Mouse (Mus musculus): ENCODE data around the gene Dnah5. TPM values are rescaled to one million over a fixed set of nuclear protein-coding genes. Genes with fewer than 3 reads are reported as not detected.
A peak's percentile ranks its signal among the peaks of the same experiment; 100 is the strongest.

Dnah5 gene
- 0.01 TPM in 2 replicates for polyA plus RNA-seq (2015; fragmentation: Nextera tagmentation; extraction: Ambion mirVana)

DNA sequence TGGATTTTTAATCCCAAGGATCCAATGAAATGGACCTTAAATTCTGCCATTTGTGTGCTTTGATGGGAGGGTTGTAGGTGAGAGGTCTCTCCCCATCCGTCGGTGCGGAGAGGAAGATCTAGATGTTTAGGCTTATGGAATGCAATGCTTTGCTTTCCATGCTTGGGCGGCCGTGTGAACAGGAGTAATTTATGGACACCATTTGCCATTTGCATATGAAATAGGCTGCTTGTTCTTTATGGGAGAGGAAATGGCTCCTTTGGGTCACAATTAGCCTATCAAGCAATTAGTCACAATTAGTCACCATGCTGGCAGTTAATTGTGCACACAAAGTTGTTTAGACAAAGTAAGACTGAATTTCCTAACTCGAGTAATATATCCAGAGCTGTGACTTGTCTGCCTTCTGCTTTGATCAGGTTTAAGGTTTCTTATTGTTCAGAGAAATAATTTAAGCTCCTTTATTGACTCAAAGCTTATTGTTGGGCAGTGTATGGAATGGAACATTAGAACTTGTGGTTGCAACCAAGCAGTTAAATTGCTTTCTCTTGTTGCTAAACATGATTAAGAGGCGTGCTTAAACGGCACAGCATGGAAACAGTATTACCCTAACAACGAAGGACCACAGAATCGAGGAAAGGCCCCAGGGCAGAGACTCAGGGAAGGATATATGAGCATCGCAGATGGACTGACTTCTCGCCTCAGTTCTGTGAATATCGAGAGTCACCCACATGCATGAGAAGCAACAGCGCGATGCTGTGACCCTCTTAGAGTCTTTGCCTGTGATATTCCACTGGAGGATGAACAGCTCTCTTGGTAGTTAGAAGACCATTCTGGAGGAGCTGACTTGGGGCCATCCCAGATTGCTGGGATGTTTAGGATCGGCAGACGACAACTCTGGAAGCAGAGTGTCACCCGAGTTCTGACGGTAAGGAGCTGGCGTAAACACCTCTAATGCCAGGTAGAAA lies at the start of gene Dnah5:
Dnah5 (plus strand) TSS at position 642 of the 965 bp plus-strand sequence.
- Histone ChIP-seq H3K9ac (no peak within 1 kb of the TSS), H3K9me3 (no peaks in the 10 kb centered on the region), H3K4me3 (replicated peaks) (no peak within 1 kb of the TSS), H3K36me3 (no peaks in the 10 kb centered on the region), H3K27ac (no peak within 1 kb of the TSS), H3K4me1 (replicated peaks) (no peaks in the 10 kb centered on the region), H3K4me2 (replicated peaks) (no peak within 1 kb of the TSS), H3K27me3 (replicated peaks) (no peaks in the 10 kb centered on the region)
- ATAC-seq = no peak
- 69% methylated on average over 20 of the region's 20 CpGs for WGBS

DNA sequence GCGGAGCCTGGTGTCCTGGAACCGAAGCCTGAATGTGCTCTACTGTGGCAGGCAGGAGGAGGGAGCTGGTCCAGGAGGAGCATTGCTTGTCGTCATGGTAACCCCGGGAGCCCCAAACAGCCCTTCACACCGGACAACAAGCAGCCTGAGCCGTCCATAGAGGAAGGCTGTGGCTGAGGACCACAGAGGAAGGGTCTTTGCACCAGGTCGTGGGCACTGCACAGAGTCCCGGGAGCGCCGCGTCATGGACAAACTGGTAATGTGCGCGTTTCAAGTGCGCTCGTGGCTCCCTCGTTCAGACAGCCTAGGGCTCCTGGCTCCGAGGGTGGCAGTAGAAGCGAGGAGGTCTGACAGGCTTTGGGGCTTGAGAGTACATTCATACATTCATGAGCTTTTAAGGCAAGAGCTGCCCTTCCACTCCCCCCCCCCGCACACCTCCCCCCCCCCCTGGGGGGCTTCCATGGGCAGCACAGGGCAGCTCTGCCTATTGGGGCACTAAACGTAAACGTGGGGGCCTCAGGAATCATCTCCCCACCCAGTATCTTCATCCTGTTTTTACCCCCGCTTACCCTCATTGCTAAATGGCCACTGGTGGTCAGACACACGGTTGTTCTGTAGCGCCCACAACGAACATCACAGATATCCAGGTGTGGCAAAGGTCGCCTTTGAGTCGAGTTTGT lies 48.6 kb upstream of the Dnah5 start:
- no peaks in the 10 kb centered on the region for H3K36me3 ChIP-seq
- peak overlapping the region; percentile 32 for H3K4me3 ChIP-seq (replicated peaks)
- 6% methylated on average over 27 of the region's 27 CpGs for WGBS
- no peaks in the 10 kb centered on the region for H3K27me3 ChIP-seq (replicated peaks)
- H3K9me3 ChIP-seq = no peaks in the 10 kb centered on the region
- peak overlapping the region; percentile 40 for H3K9ac ChIP-seq
- peak overlapping the region; percentile 69 for H3K4me2 ChIP-seq (replicated peaks)
- peak; percentile 24; the same call in 1 of the 2 replicates for ATAC-seq
- H3K27ac ChIP-seq = no peak overlapping the region
- H3K4me1 ChIP-seq (replicated peaks) = peaks cover 10% of the 10 kb centered on the region; the same call in 1 of the 2 replicates

DNA sequence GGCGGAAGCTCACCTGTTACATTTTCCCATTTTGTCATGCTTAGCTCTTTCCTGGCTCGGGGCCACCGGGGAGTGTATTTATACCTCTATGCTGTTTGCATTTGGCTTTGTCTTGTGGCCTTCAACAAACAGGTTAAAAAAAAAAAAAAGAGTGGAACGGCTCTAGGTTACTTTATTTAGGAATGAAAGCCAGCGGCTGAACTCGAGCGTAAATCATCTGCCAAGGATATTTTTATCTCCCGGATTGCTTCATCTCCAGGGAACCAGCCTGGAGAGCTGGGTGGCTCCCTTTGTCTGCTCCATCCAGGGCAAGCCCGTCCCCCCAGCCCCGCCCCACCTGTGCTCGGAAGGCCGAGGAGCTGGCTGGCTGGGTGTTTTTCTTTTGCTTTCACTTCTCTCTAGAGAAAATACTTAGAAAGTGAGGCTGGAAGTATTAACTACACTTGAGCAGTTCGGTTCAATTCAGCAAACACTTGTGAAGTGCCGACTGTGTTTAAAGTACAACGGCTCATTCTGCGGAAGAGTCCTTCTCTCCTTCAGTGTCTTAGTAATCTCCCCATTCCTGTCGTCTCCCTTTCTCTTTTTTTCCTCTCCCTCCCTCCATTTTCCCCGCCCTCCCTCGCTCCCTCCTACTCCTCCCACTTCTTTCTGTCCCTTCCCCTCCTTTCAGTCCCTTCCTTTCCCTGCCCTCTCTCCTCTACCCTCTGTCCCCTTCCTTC lies 44.6 kb upstream of the Dnah5 start:
- H3K27ac ChIP-seq = 0 out of 2 replicates have a peak overlapping the region, but pooled peaks have one; percentile 14
- H3K4me2 ChIP-seq (replicated peaks) = peak overlapping the region; percentile 61
- peak; percentile 98 for ATAC-seq
- H3K36me3 ChIP-seq = no peaks in the 10 kb centered on the region
- no peaks in the 10 kb centered on the region for H3K9me3 ChIP-seq
- H3K4me3 ChIP-seq (replicated peaks) = peak overlapping the region; percentile 41
- under 1% methylated on average over 19 of the region's 19 CpGs for WGBS
- no peaks in the 10 kb centered on the region for H3K27me3 ChIP-seq (replicated peaks)
- peaks cover 10% of the 10 kb centered on the region; the same call in 1 of the 2 replicates for H3K4me1 ChIP-seq (replicated peaks)
- peak overlapping the region; percentile 34; the same call in 1 of the 2 replicates for H3K9ac ChIP-seq

- H3K4me3 ChIP-seq (replicated peaks) = no peak overlapping the region
- 83% methylated on average over 2 of the region's 2 CpGs for whole genome bisulfite sequencing
- no peak for ATAC-seq
These were observed 41.3 kb upstream of the Dnah5 start for GRCm38 (mm10) chr15:28162291-28162690.

DNA sequence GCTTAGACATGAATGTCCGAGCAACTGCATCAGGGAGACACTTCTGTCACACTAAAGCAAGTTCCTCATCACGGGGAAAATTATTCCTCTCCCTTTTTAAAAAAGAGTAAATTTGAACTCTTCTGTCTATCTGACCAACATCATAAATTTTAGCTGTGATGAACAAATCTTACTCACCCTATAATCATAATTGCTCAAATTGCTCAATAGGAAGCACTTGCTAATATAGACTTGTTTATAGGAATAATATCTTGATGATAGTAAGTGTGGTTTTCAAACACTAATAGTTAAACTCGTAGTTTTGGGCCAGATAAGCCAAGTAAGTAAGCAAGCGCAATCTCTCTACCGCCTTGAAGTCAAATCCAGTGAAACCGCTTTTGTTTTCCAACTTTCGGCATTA lies 38.3 kb upstream of the Dnah5 start:
- Histone ChIP-seq H3K27ac (no peak overlapping the region), H3K4me2 (replicated peaks) (no peak overlapping the region), H3K4me3 (replicated peaks) (no peak overlapping the region), H3K27me3 (replicated peaks) (no peaks in the 10 kb centered on the region), H3K9ac (no peak overlapping the region), H3K9me3 (no peaks in the 10 kb centered on the region), H3K36me3 (no peaks in the 10 kb centered on the region), H3K4me1 (replicated peaks) (no peaks in the 10 kb centered on the region)
- no peak for ATAC-seq
- WGBS = 84% methylated on average over 7 of the region's 7 CpGs

More at GRCm38 (mm10) chr15:28162291-28162690, 41.3 kb upstream of the Dnah5 start:
- Histone ChIP-seq H3K4me2 (replicated peaks) (no peak overlapping the region), H3K9ac (no peak overlapping the region), H3K27ac (no peak overlapping the region), H3K27me3 (replicated peaks) (no peaks in the 10 kb centered on the region), H3K9me3 (no peaks in the 10 kb centered on the region), H3K36me3 (no peaks in the 10 kb centered on the region), H3K4me1 (replicated peaks) (0 out of 2 replicates have a peak, but pooled peaks cover 4% of the 10 kb centered on the region)

- Histone ChIP-seq H3K9ac (no peak overlapping the region), H3K27me3 (replicated peaks) (no peaks in the 10 kb centered on the region), H3K36me3 (no peaks in the 10 kb centered on the region), H3K4me3 (replicated peaks) (no peak overlapping the region), H3K9me3 (no peaks in the 10 kb centered on the region), H3K4me1 (replicated peaks) (no peaks in the 10 kb centered on the region), H3K4me2 (replicated peaks) (no peak overlapping the region), H3K27ac (no peak overlapping the region)
- 91% methylated on average over 6 of the region's 6 CpGs for WGBS
- no peak for ATAC-seq
These were observed 37.5 kb upstream of the Dnah5 start for GRCm38 (mm10) chr15:28166090-28166489.

- H3K4me1 ChIP-seq (replicated peaks) = no peaks in the 10 kb centered on the region
- no peak overlapping the region for H3K4me3 ChIP-seq (replicated peaks)
- H3K27me3 ChIP-seq (replicated peaks) = no peaks in the 10 kb centered on the region
- H3K27ac ChIP-seq = no peak overlapping the region
- no peak overlapping the region for H3K9ac ChIP-seq
- H3K4me2 ChIP-seq (replicated peaks) = no peak overlapping the region
- no peaks in the 10 kb centered on the region for H3K36me3 ChIP-seq
- ATAC-seq = no peak
- WGBS = 83% methylated on average over 11 of the region's 11 CpGs
- H3K9me3 ChIP-seq = no peaks in the 10 kb centered on the region
These were observed 24.6 kb upstream of the Dnah5 start for GRCm38 (mm10) chr15:28178951-28179350.

- WGBS = 71% methylated on average over 6 of the region's 6 CpGs
- no peaks in the 10 kb centered on the region for H3K36me3 ChIP-seq
These were observed 24.0 kb upstream of the Dnah5 start for GRCm38 (mm10) chr15:28179556-28179955.

DNA sequence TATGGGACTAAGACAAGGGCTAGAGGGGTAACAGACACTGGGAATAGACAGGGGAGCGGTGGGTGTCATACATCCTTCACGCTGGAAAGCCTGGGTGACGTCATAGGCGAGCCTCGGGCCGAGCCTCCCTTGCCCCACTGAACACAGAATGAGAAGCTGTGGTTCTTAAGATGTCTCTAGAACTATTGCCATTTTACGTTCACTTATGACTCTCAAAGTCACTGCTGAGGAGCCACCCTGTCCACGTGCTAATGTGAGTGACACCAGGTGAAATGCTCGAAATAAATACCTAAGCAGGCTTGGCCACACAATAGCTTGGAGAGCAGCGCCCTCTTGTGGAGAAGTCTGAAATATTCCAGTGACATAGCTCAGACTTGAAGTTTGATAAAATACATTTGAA lies 21.7 kb upstream of the Dnah5 start:
- Histone ChIP-seq H3K9me3 (no peaks in the 10 kb centered on the region), H3K4me2 (replicated peaks) (peak overlapping the region; percentile 67)
- 17% methylated on average over 10 of the region's 10 CpGs for WGBS

More at GRCm38 (mm10) chr15:28179556-28179955, 24.0 kb upstream of the Dnah5 start:
- no peak overlapping the region for H3K4me3 ChIP-seq (replicated peaks)
- no peak overlapping the region for H3K27ac ChIP-seq
- H3K9me3 ChIP-seq = no peaks in the 10 kb centered on the region
- no peak overlapping the region for H3K4me2 ChIP-seq (replicated peaks)
- no peak for ATAC-seq
- no peaks in the 10 kb centered on the region for H3K4me1 ChIP-seq (replicated peaks)
- no peak overlapping the region for H3K9ac ChIP-seq
- no peaks in the 10 kb centered on the region for H3K27me3 ChIP-seq (replicated peaks)

GRCm38 (mm10) chr15:28182567-28182966 lies 21.0 kb upstream of the Dnah5 start:
- 52% methylated on average over 3 of the region's 3 CpGs for WGBS
- no peaks in the 10 kb centered on the region for H3K9me3 ChIP-seq
- H3K4me2 ChIP-seq (replicated peaks) = no peak overlapping the region
- no peak for ATAC-seq
- no peak overlapping the region for H3K4me3 ChIP-seq (replicated peaks)
- H3K4me1 ChIP-seq (replicated peaks) = no peaks in the 10 kb centered on the region
- H3K36me3 ChIP-seq = no peaks in the 10 kb centered on the region
- H3K9ac ChIP-seq = no peak overlapping the region
- no peak overlapping the region for H3K27ac ChIP-seq
- H3K27me3 ChIP-seq (replicated peaks) = no peaks in the 10 kb centered on the region

More for the DNA sequence above, 21.7 kb upstream of the Dnah5 start:
- H3K27me3 ChIP-seq (replicated peaks) = no peaks in the 10 kb centered on the region
- H3K36me3 ChIP-seq = no peaks in the 10 kb centered on the region
- ATAC-seq = peak; percentile 77
- no peak overlapping the region for H3K27ac ChIP-seq
- H3K4me3 ChIP-seq (replicated peaks) = peak overlapping the region; percentile 29
- no peaks in the 10 kb centered on the region for H3K4me1 ChIP-seq (replicated peaks)
- peak overlapping the region; percentile 32; the same call in 1 of the 2 replicates for H3K9ac ChIP-seq

DNA sequence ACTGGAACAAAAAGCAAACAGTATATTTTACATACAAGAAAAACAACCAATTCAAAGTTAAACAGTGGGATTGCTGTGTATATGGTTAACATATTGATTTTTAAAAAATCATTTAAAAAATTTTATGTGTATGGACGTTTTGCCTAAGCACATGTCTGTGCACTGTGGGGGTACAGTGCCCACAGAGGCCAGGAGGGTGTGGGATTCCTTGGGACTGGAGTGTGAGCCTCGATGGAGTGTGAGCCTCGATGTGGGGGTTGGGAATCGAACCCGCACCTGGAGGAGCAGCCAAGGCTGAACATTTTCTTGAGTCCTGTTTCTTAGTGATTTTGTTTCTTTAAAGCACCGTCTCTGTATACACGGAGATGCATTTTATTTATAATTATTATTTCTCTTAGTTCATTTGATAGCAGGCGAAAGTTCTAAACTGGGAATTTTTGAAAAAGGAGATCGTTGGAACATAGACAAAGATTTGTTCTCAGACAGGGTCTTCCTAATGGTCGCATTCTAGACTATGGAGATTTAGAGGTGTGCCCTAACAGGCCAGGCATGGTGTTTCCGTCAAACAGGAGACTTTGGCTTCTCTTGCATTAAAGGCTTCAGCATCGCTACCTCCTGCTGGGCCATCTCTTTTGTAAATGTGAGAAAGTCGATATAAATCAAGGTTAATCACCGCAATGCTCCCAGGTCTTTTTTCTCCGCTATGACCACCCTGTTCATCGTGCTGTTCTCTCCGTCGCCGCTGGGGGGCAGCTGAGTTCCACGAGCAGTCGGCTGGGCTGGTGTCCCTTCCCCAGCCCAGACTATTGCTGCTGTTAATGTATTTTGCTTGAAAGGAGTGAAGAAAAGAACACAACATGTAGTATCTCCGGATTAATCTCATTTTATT lies 15.8 kb upstream of the Dnah5 start:
- 25% methylated on average over 22 of the region's 22 CpGs for WGBS
- Histone ChIP-seq H3K4me1 (replicated peaks) (no peaks in the 10 kb centered on the region), H3K4me2 (replicated peaks) (no peak overlapping the region), H3K9me3 (no peaks in the 10 kb centered on the region), H3K27ac (no peak overlapping the region), H3K36me3 (no peaks in the 10 kb centered on the region), H3K4me3 (replicated peaks) (no peak overlapping the region), H3K9ac (no peak overlapping the region), H3K27me3 (replicated peaks) (no peaks in the 10 kb centered on the region)
- no peak; the same call in 1 of the 2 replicates for ATAC-seq

All from intestine, embryonic 15.5 days (tissue).